Mouse (Mus musculus) heart, embryonic 16.5 days (tissue): ENCODE results near the gene Vasn. TPM values are rescaled to one million over a fixed set of nuclear protein-coding genes. Genes with fewer than 3 reads are reported as not detected.

Experiments used
- ATAC-seq: fragments of 200-750 bp; cut with Nextera tagmentation; replicated peaks from 2 replicates; pipeline ENCODE4 v1.8.0; 2017; ENCODE audit warnings: moderate number of reproducible peaks; ENCODE audit not compliant: insufficient read depth, low FRiP score; ENCODE audit errors: extremely low read depth
- H3K27ac ChIP-seq: fragments of 300-500 bp; sonication (generic); 2 replicates; pipeline ENCODE4 v1.5.1; 2014; ENCODE audit warnings: mild to moderate bottlenecking, low read length, control low read depth, moderate library complexity
- H3K27me3 ChIP-seq: fragments of 300-500 bp; sonication (generic); 2 replicates; pipeline ENCODE4 v1.6.1; 2014; ENCODE audit warnings: low read length, mixed read lengths; ENCODE audit not compliant: control insufficient read depth, insufficient read depth
- H3K36me3 ChIP-seq: fragments of 300-500 bp; sonication (generic); 2 replicates; pipeline ENCODE4 v1.6.1; 2014; ENCODE audit not compliant: control insufficient read depth, insufficient read depth
- H3K4me1 ChIP-seq: fragments of 300-500 bp; sonication (generic); 2 replicates; pipeline ENCODE4 v1.6.1; 2014; ENCODE audit warnings: low read length, mixed read lengths; ENCODE audit not compliant: control insufficient read depth, insufficient read depth
- H3K4me2 ChIP-seq: fragments of 300-500 bp; sonication (generic); 2 replicates; pipeline ENCODE4 v1.6.1; 2014; ENCODE audit warnings: low read depth, mild to moderate bottlenecking, control low read depth, low read length
- H3K4me3 ChIP-seq: fragments of 300-500 bp; sonication (generic); 2 replicates; pipeline ENCODE4 v1.5.1; 2014; ENCODE audit warnings: mild to moderate bottlenecking, control low read depth, low read length
- H3K9ac ChIP-seq: fragments of 300-500 bp; sonication (generic); 2 replicates; pipeline ENCODE4 v1.6.1; 2014; ENCODE audit warnings: low read length, control low read depth
- H3K9me3 ChIP-seq: fragments of 300-500 bp; sonication (generic); replicated peaks from 2 replicates; pipeline ENCODE4 v1.6.1; 2016; ENCODE audit warnings: low read length; ENCODE audit not compliant: control insufficient read depth
- whole genome bisulfite sequencing: fragments of 180-500 bp; shearing (Covaris S2); extraction: QIAGEN DNeasy Blood & Tissue Kit; methylation state at CpG from one replicate; pipeline ENCODE4 v1.1.7; 2014; 5-methylcytosine and 5-hydroxymethylcytosine counted together
- polyA plus RNA-seq: library from polyadenylated mRNA; unstranded; fragments of >200 nt; fragmentation: Nextera tagmentation; extraction: Ambion mirVana; gene quantifications from 2 replicates; pipeline ENCODE4 v1.2.1, GENCODE M21; 2015

Vasn gene
- polyA plus RNA-seq, 1 experiment from 2014 or later, result 15.7 TPM

GRCm38 (mm10) chr16:4604293-4604837 lies 35.4 kb upstream of the Vasn start:
- Histone ChIP-seq H3K4me2 (no peak overlapping the region), H3K9ac (peak overlapping the region; percentile 61; the same call in 1 of the 2 replicates), H3K36me3 (peaks cover 5% of the 10 kb centered on the region; the same call in 1 of the 2 replicates), H3K9me3 (no peaks in the 10 kb centered on the region), H3K27ac (peak overlapping the region; percentile 85), H3K4me1 (peaks cover 80% of the 10 kb centered on the region), H3K4me3 (no peak overlapping the region), H3K27me3 (no peaks in the 10 kb centered on the region)
- no peak for ATAC-seq
- WGBS, result 61% methylated on average over 11 of the region's 11 CpGs

- no peak overlapping the region for H3K4me2 ChIP-seq
- H3K27me3 ChIP-seq, result no peaks in the 10 kb centered on the region
- peaks cover 69% of the 10 kb centered on the region for H3K4me1 ChIP-seq
- peaks cover 5% of the 10 kb centered on the region; the same call in 1 of the 2 replicates for H3K36me3 ChIP-seq
- no peak for ATAC-seq
- 69% methylated on average over 13 of the region's 13 CpGs for WGBS
- H3K9ac ChIP-seq, result no peak overlapping the region; the same call in 1 of the 2 replicates
- no peaks in the 10 kb centered on the region for H3K9me3 ChIP-seq
- peak overlapping the region; percentile 43 for H3K27ac ChIP-seq
- H3K4me3 ChIP-seq, result no peak overlapping the region
Measured at GRCm38 (mm10) chr16:4605514-4606131, 34.1 kb upstream of the Vasn start.

GRCm38 (mm10) chr16:4606431-4607084 lies 33.2 kb upstream of the Vasn start:
- no peaks in the 10 kb centered on the region for H3K27me3 ChIP-seq
- H3K9me3 ChIP-seq, result no peaks in the 10 kb centered on the region
- no peak overlapping the region for H3K4me3 ChIP-seq
- H3K36me3 ChIP-seq, result peaks cover 12% of the 10 kb centered on the region
- H3K27ac ChIP-seq, result peak overlapping the region; percentile 58
- H3K4me2 ChIP-seq, result no peak overlapping the region
- 20% methylated on average over 5 of the region's 5 CpGs for WGBS
- H3K9ac ChIP-seq, result 0 out of 2 replicates have a peak overlapping the region, but pooled peaks have one; percentile 38
- peaks cover 60% of the 10 kb centered on the region for H3K4me1 ChIP-seq
- peak; percentile 23; the same call in 1 of the 2 replicates for ATAC-seq

- Histone ChIP-seq H3K9me3 (no peaks in the 10 kb centered on the region), H3K27ac (peak overlapping the region; percentile 58; the same call in 1 of the 2 replicates), H3K4me3 (no peak overlapping the region), H3K27me3 (no peaks in the 10 kb centered on the region), H3K36me3 (peaks cover 19% of the 10 kb centered on the region), H3K4me1 (peaks cover 48% of the 10 kb centered on the region), H3K4me2 (no peak overlapping the region), H3K9ac (peak overlapping the region; percentile 16; the same call in 1 of the 2 replicates)
- WGBS, result 45% methylated on average over 9 of the region's 9 CpGs
- 0 out of 2 replicates have a peak, but pooled peaks have one; percentile 25 for ATAC-seq
Measured at GRCm38 (mm10) chr16:4607818-4608531, 31.8 kb upstream of the Vasn start.

GRCm38 (mm10) chr16:4608532-4609059 lies 31.1 kb upstream of the Vasn start:
- Histone ChIP-seq H3K9ac (no peak overlapping the region), H3K27me3 (no peaks in the 10 kb centered on the region), H3K27ac (no peak overlapping the region), H3K4me2 (no peak overlapping the region), H3K4me1 (peaks cover 41% of the 10 kb centered on the region), H3K4me3 (no peak overlapping the region), H3K36me3 (peaks cover 24% of the 10 kb centered on the region), H3K9me3 (no peaks in the 10 kb centered on the region)
- no peak for ATAC-seq
- WGBS, result 77% methylated on average over 19 of the region's 19 CpGs

- Histone ChIP-seq H3K4me1 (peaks cover 18% of the 10 kb centered on the region), H3K4me2 (no peak overlapping the region), H3K27me3 (no peaks in the 10 kb centered on the region), H3K4me3 (no peak overlapping the region), H3K36me3 (peaks cover 35% of the 10 kb centered on the region), H3K27ac (no peak overlapping the region), H3K9me3 (no peaks in the 10 kb centered on the region), H3K9ac (no peak overlapping the region)
- WGBS, result 86% methylated on average over 5 of the region's 5 CpGs
- no peak for ATAC-seq
Measured at GRCm38 (mm10) chr16:4611193-4611592, 28.5 kb upstream of the Vasn start.

- 91% methylated on average over 7 of the region's 7 CpGs for WGBS
- peaks cover 40% of the 10 kb centered on the region for H3K36me3 ChIP-seq
- H3K4me2 ChIP-seq, result no peak overlapping the region
- no peak overlapping the region for H3K9ac ChIP-seq
- H3K27ac ChIP-seq, result no peak overlapping the region
- ATAC-seq, result no peak
- H3K4me3 ChIP-seq, result no peak overlapping the region
- H3K27me3 ChIP-seq, result no peaks in the 10 kb centered on the region
- H3K4me1 ChIP-seq, result peaks cover 14% of the 10 kb centered on the region
- H3K9me3 ChIP-seq, result no peaks in the 10 kb centered on the region
Measured at GRCm38 (mm10) chr16:4611676-4612075, 28.1 kb upstream of the Vasn start.

GRCm38 (mm10) chr16:4613736-4614135 lies 26.0 kb upstream of the Vasn start:
- ATAC-seq, result no peak
- Histone ChIP-seq H3K36me3 (peaks cover 41% of the 10 kb centered on the region), H3K27ac (no peak overlapping the region), H3K27me3 (no peaks in the 10 kb centered on the region), H3K4me2 (no peak overlapping the region), H3K9ac (no peak overlapping the region), H3K4me1 (no peaks in the 10 kb centered on the region), H3K9me3 (no peaks in the 10 kb centered on the region), H3K4me3 (no peak overlapping the region)
- 95% methylated on average over 9 of the region's 9 CpGs for WGBS
